Mouse (Mus musculus): ENCODE results near the gene Zfp455. TPM values are rescaled to one million over a fixed set of nuclear protein-coding genes. Genes with fewer than 3 reads are reported as not detected.
"Not testable (repeated sequence)": the region's sequence is repeated elsewhere in the genome, so short reads cannot be mapped to it uniquely, and the experiment has no call there.

Zfp455 gene
- polyA plus RNA-seq (2015; fragmentation: Nextera tagmentation; extraction: Ambion mirVana), result 2.3 and 2.9 TPM in 2 replicates

GRCm38 (mm10) chr13:67194340-67194894 is at the start of gene Zfp455:
Zfp455 (plus strand) TSS chr13:67194506.
- H3K27ac ChIP-seq (ENCODE audit: low read length), result peak within 1 kb of the TSS; percentile 68
- H3K9ac ChIP-seq (ENCODE audit: low read depth, low read length), result peak within 1 kb of the TSS; percentile 78
- peak within 1 kb of the TSS; percentile 61 for H3K4me2 ChIP-seq (ENCODE audit: low read length)
- H3K27me3 ChIP-seq (ENCODE audit: control insufficient read depth, insufficient read depth, low read depth, low read length), result no peaks in the 10 kb centered on the region
- H3K4me1 ChIP-seq (ENCODE audit: control insufficient read depth, insufficient read depth, low read length), result peaks cover 3% of the 10 kb centered on the region; the same call in 1 of the 2 replicates
- 1% methylated on average over 13 of the region's 13 CpGs for WGBS
- no peaks in the 10 kb centered on the region for H3K9me3 ChIP-seq (replicated peaks; ENCODE audit: control insufficient read depth, low read length, poor library complexity, severe bottlenecking)
- peak; percentile 93 for ATAC-seq
- peak within 1 kb of the TSS; percentile 74 for H3K4me3 ChIP-seq (ENCODE audit: low read depth, low read length)
- H3K36me3 ChIP-seq (ENCODE audit: control insufficient read depth, insufficient read depth, low read length), result no peaks in the 10 kb centered on the region

GRCm38 (mm10) chr13:67166122-67166521 is 28.2 kb upstream of the Zfp455 start:
- H3K4me2 ChIP-seq (ENCODE audit: low read length); H3K36me3 ChIP-seq (ENCODE audit: control insufficient read depth, insufficient read depth, low read length); H3K4me3 ChIP-seq (ENCODE audit: low read depth, low read length); H3K9me3 ChIP-seq (replicated peaks; ENCODE audit: control insufficient read depth, low read length, poor library complexity, severe bottlenecking); H3K9ac ChIP-seq (ENCODE audit: low read depth, low read length); ATAC-seq; H3K4me1 ChIP-seq (ENCODE audit: control insufficient read depth, insufficient read depth, low read length); H3K27me3 ChIP-seq (ENCODE audit: control insufficient read depth, insufficient read depth, low read depth, low read length); H3K27ac ChIP-seq (ENCODE audit: low read length): not testable (repeated sequence)
- 70% methylated on average over 4 of the region's 4 CpGs for WGBS

DNA sequence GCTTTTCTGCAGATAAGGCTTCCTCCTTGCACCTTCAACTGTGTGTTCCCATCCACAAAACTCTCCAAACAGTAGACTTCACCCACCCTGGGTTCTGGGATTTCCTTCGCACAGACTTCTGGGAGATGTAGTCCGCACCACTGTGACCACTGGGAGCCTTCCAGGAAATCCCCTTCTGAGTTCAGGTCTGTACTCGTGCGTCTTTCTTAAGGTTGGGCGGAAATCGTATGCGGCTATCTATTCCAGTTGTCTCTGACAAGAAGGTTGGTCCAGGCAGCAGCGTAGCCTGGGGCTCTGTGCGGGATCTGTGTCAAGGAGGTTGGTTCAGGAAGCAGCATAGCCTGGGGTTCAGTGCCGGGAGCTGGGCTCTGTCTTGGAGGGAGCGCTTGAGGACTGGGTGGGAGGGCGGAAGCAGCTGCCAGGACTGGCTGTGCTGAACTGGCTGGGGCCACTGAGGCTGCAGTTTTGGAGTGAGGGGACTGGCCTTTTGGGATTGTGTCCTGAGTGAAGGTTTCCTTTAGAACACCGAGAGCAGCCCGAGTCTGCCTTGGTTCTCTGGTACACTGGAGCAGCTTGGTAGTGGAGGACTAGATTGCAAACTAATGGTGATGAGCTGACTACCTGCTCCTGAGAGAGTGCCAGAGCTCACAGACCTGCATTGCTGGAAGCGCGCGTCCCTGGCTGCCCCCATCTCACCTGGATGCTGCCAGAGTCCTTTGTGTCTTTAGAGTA is 21.1 kb upstream of the Zfp455 start, which contains the start of gene Rsl1:
Rsl1 (plus strand) TSS at position 192 of the 732 bp plus-strand sequence.
- Histone ChIP-seq H3K4me2 (ENCODE audit: low read length) (peak within 1 kb of the TSS; percentile 69), H3K4me3 (ENCODE audit: low read depth, low read length) (peak within 1 kb of the TSS; percentile 69), H3K9ac (ENCODE audit: low read depth, low read length) (peak within 1 kb of the TSS; percentile 77), H3K27ac (ENCODE audit: low read length) (0 out of 2 replicates have a peak within 1 kb of the TSS, but pooled peaks have one; percentile 54)
- H3K4me1 ChIP-seq (ENCODE audit: control insufficient read depth, insufficient read depth, low read length); H3K27me3 ChIP-seq (ENCODE audit: control insufficient read depth, insufficient read depth, low read depth, low read length); H3K9me3 ChIP-seq (replicated peaks; ENCODE audit: control insufficient read depth, low read length, poor library complexity, severe bottlenecking); H3K36me3 ChIP-seq (ENCODE audit: control insufficient read depth, insufficient read depth, low read length): not testable (repeated sequence)
- peak; percentile 98 for ATAC-seq
- WGBS, result 1% methylated on average over 16 of the region's 17 CpGs

- 0 out of 2 replicates have a peak, but pooled peaks cover 4% of the 10 kb centered on the region for H3K4me1 ChIP-seq (ENCODE audit: control insufficient read depth, insufficient read depth, low read length)
- peak overlapping the region; percentile 69 for H3K4me3 ChIP-seq (ENCODE audit: low read depth, low read length)
- ATAC-seq, result no peak
- H3K36me3 ChIP-seq (ENCODE audit: control insufficient read depth, insufficient read depth, low read length), result peaks cover 8% of the 10 kb centered on the region; the same call in 1 of the 2 replicates
- H3K27ac ChIP-seq (ENCODE audit: low read length), result no peak overlapping the region
- peak overlapping the region; percentile 69 for H3K4me2 ChIP-seq (ENCODE audit: low read length)
- H3K27me3 ChIP-seq (ENCODE audit: control insufficient read depth, insufficient read depth, low read depth, low read length), result no peaks in the 10 kb centered on the region
- WGBS, result 27% methylated on average over 5 of the region's 5 CpGs
- peak overlapping the region; percentile 77 for H3K9ac ChIP-seq (ENCODE audit: low read depth, low read length)
- H3K9me3 ChIP-seq (replicated peaks; ENCODE audit: control insufficient read depth, low read length, poor library complexity, severe bottlenecking), result no peaks in the 10 kb centered on the region
These were observed 20.6 kb upstream of the Zfp455 start for GRCm38 (mm10) chr13:67173723-67174055.

DNA sequence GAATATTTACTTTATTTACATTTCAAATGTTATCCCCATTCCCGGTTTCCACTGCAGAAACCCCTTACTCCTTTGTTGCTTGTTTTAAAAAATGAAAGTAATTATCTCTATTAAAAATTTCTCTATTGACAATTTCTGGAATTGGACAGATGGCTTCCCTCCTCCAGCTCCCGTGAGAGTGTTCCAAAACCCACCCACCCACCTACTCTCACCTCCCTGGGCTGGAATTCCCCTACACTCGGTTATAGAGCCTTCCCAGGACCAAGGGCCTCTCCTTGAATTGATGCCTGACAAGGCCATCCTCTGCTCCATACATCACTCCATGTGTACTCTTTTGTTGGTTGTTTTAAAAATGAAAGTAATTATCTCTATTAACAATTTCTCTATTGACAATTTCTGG is 7.3 kb downstream of the Zfp455 start:
- H3K9ac ChIP-seq (ENCODE audit: low read depth, low read length), result no peak overlapping the region
- no peak overlapping the region for H3K27ac ChIP-seq (ENCODE audit: low read length)
- ATAC-seq, result no peak
- H3K4me3 ChIP-seq (ENCODE audit: low read depth, low read length), result no peak overlapping the region
- no peak overlapping the region for H3K4me2 ChIP-seq (ENCODE audit: low read length)
- 80% methylated on average over 3 of the region's 3 CpGs for WGBS
- H3K27me3 ChIP-seq (ENCODE audit: control insufficient read depth, insufficient read depth, low read depth, low read length), result no peaks in the 10 kb centered on the region
- no peaks in the 10 kb centered on the region for H3K9me3 ChIP-seq (replicated peaks; ENCODE audit: control insufficient read depth, low read length, poor library complexity, severe bottlenecking)
- no peaks in the 10 kb centered on the region for H3K4me1 ChIP-seq (ENCODE audit: control insufficient read depth, insufficient read depth, low read length)
- peaks cover 8% of the 10 kb centered on the region; the same call in 1 of the 2 replicates for H3K36me3 ChIP-seq (ENCODE audit: control insufficient read depth, insufficient read depth, low read length)

- Histone ChIP-seq H3K9me3 (replicated peaks; ENCODE audit: control insufficient read depth, low read length, poor library complexity, severe bottlenecking) (no peaks in the 10 kb centered on the region; the same call in 1 of the 2 replicates), H3K4me1 (ENCODE audit: control insufficient read depth, insufficient read depth, low read length) (no peaks in the 10 kb centered on the region), H3K36me3 (ENCODE audit: control insufficient read depth, insufficient read depth, low read length) (no peaks in the 10 kb centered on the region), H3K4me2 (ENCODE audit: low read length) (no peak overlapping the region), H3K9ac (ENCODE audit: low read depth, low read length) (no peak overlapping the region), H3K4me3 (ENCODE audit: low read depth, low read length) (no peak overlapping the region), H3K27me3 (ENCODE audit: control insufficient read depth, insufficient read depth, low read depth, low read length) (no peaks in the 10 kb centered on the region), H3K27ac (ENCODE audit: low read length) (no peak overlapping the region)
- 66% methylated on average over 4 of the region's 4 CpGs for WGBS
- no peak for ATAC-seq
These were observed 19.8 kb downstream of the Zfp455 start for GRCm38 (mm10) chr13:67214015-67214607.

Other genes with a start within 250 kb of the Zfp455 start
- gene Zfp712, start 133.3 kb upstream of the Zfp455 start, polyA plus RNA-seq (2015; fragmentation: Nextera tagmentation; extraction: Ambion mirVana), result 7.8 and 7.9 TPM in 2 replicates
- 9.9 and 10.8 TPM in 2 replicates for gene Zfp708, start 96.5 kb upstream of the Zfp455 start, polyA plus RNA-seq (2015; fragmentation: Nextera tagmentation; extraction: Ambion mirVana)
- 0.95 and 1.5 TPM in 2 replicates for gene Gm28557, start 85.9 kb upstream of the Zfp455 start, polyA plus RNA-seq (2015; fragmentation: Nextera tagmentation; extraction: Ambion mirVana)
- gene Rslcan18, start 78.2 kb upstream of the Zfp455 start, polyA plus RNA-seq (2015; fragmentation: Nextera tagmentation; extraction: Ambion mirVana), result not detected in 2 replicates
- 4.5 and 4.9 TPM in 2 replicates for gene Zfp759, start 72.8 kb upstream of the Zfp455 start, polyA plus RNA-seq (2015; fragmentation: Nextera tagmentation; extraction: Ambion mirVana)
- gene Rsl1, start 21.3 kb upstream of the Zfp455 start, polyA plus RNA-seq (2015; fragmentation: Nextera tagmentation; extraction: Ambion mirVana), result 7.7 and 8.2 TPM in 2 replicates
- 5.8 and 6.9 TPM in 2 replicates for gene Zfp458, start 84.0 kb downstream of the Zfp455 start, polyA plus RNA-seq (2015; fragmentation: Nextera tagmentation; extraction: Ambion mirVana)
- 0.97 and 1.2 TPM in 2 replicates for gene Zfp457, start 112.0 kb downstream of the Zfp455 start, polyA plus RNA-seq (2015; fragmentation: Nextera tagmentation; extraction: Ambion mirVana)
- gene Zfp595, start 138.1 kb downstream of the Zfp455 start, polyA plus RNA-seq (2015; fragmentation: Nextera tagmentation; extraction: Ambion mirVana), result 1.6 and 1.9 TPM in 2 replicates
- gene Gm28044, start 166.0 kb downstream of the Zfp455 start, polyA plus RNA-seq (2015; fragmentation: Nextera tagmentation; extraction: Ambion mirVana), result not detected in 2 replicates
- gene Zfp953, start 166.1 kb downstream of the Zfp455 start, polyA plus RNA-seq (2015; fragmentation: Nextera tagmentation; extraction: Ambion mirVana), result 0.57 and 0.65 TPM in 2 replicates
- 0.31 TPM in 1 of 2 replicates, not detected in the other for gene Gm28041, start 181.2 kb downstream of the Zfp455 start, polyA plus RNA-seq (2015; fragmentation: Nextera tagmentation; extraction: Ambion mirVana)
- 0.58 and 0.67 TPM in 2 replicates for gene Zfp456, start 181.3 kb downstream of the Zfp455 start, polyA plus RNA-seq (2015; fragmentation: Nextera tagmentation; extraction: Ambion mirVana)
- 3.8 and 4.0 TPM in 2 replicates for gene Zfp429, start 205.3 kb downstream of the Zfp455 start, polyA plus RNA-seq (2015; fragmentation: Nextera tagmentation; extraction: Ambion mirVana)
- gene Zfp459, start 226.9 kb downstream of the Zfp455 start, polyA plus RNA-seq (2015; fragmentation: Nextera tagmentation; extraction: Ambion mirVana), result 0.77 and 1.7 TPM in 2 replicates